Mouse (Mus musculus) adrenal gland, postnatal 36 days (tissue): ENCODE measurements at regions not wholly inside any gene's neighbourhood (a gene's known extent, or its start where the extent isn't known, plus 50 kb on each side); places are given as distances from the start of the nearest gene placed in this dataset.
A peak's percentile ranks its signal among the peaks of the same experiment; 100 is the strongest.

Source experiments
- DNase-seq, 2 experiments: peaks; one replicate each; pipeline ENCODE4 v3.0.0; 2021; ENCODE audit warnings: mixed read lengths in 1 of 2

DNA sequence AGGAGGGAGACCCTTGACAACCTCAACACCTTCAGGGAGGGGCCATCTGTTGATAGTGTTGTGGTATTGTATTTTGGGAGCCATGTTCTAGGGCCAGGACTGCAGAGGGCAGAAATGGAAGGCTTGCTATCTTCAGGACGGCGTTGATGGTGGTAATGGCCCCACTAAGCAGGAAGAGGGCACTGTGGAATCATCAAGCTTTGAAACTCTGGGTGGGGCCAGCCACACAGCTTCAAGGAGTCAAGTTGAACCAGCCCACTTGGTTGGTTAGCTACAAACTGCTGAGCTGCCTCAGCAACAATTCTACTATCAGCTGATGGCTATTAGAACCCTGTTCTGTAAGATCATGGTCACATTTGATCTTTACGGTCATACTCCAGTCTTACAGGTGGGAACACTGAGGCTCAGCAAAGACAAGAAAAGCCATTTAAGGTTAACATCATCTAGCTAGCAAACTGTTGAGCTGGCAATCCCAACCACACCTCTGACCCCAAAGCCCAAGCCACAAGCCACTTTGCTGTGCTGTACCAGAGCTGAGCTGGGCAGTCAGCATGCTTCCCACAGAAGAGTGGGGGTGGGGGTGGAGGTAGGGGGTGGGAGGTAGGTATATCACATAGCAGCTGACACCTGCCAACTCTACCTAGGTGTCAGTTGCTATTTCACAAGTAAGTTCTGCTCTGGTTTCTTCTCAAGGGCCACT is 203.9 kb downstream of the Uaca start:
- no peak for DNase-seq

DNA sequence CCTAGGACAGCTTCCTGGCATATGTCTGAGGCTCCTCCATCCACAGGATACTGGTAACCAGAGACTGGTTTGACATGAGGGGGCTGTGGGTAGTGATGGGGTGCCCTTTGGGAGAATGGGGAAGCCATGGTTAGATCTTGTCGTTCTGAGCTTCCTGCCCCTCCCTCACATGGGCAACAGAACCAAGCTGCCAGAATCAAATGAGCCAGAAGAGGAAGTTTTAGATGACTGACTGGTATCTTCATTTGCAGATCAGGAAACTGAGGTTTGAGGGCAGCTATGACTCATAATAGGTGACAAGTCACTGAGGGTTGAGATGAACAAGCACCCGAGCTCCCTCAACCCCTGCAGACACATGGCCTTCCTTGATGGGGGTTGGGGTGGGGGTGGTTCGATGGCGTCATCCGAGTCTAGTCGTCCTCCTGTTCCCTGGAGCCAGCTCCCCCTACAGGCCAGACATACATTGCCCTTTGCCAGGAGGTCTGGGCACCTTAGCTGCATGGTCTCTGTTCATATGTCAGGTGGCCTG is 204.7 kb downstream of the Uaca start:
- peak in 1 of 2 experiments; percentile 34 for DNase-seq

DNA sequence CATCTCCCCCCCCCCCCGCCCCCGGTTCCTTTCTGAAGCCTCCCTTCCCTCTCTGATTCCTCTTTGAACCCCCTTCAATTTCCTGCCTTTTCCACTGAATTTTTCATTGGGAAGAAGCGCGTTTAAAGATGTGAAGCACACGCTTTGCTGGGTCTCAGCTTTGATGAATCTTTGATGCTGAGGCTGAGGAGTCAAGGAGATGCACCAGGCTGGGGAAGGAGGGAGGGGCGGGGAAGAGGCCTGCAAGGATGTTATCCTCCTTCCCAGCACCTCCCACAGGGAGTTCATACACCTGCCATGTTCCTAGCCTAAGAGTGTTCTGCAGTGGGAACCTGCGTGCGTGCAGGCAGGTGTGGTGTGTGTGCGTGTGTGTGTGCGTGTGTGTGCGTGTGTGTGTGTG is 205.9 kb downstream of the Uaca start:
- DNase-seq, result no peak

GRCm38 (mm10) chr9:61002572-61002971 is 208.2 kb downstream of the Uaca start:
- no peak for DNase-seq

- DNase-seq, result no peak
Observed at GRCm38 (mm10) chr9:61008446-61008845, 214.1 kb downstream of the Uaca start.

DNA sequence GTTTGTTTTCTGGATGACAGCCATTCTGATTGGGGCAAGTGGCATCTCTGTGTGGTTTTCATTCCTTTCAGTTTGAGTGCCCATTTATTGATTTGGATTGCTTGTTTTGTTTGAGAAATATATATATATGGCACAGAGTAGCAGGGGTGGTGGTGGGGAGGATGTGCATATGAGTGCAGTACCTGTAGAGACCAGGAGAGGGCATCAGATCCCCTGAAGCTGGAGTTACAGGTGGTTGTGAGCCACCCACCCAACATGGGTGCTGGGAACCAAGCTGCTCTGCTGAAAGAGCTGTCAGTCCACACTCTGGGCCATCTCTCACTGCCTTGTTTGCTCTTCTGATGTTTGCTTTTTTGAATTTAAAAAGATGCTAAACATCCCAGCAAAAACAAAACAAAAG is 216.7 kb downstream of the Uaca start:
- no peak for DNase-seq

- peak; percentile 64 to 66 for DNase-seq
Observed at GRCm38 (mm10) chr9:61012771-61013540, 218.6 kb downstream of the Uaca start.

DNA sequence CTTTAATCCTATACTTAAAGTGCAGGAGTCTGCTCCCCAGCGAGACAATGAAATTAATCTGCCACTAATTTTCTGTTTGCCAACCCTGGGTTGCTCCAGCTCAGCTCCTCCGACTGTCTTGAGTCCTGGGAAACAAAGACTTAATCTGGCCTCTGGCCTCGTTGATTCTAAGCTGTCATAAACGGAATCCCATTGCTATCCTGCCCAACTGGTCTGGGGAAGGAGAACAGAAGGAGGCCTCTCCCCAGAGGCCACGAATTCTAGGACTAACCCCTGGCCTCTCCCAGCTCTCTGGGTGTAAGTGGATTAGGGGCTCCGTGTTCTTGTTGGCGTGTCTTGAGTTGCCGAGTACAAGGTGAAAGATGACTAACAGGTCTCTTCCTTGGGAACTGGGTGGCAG is 219.8 kb downstream of the Uaca start:
- DNase-seq, result no peak

DNA sequence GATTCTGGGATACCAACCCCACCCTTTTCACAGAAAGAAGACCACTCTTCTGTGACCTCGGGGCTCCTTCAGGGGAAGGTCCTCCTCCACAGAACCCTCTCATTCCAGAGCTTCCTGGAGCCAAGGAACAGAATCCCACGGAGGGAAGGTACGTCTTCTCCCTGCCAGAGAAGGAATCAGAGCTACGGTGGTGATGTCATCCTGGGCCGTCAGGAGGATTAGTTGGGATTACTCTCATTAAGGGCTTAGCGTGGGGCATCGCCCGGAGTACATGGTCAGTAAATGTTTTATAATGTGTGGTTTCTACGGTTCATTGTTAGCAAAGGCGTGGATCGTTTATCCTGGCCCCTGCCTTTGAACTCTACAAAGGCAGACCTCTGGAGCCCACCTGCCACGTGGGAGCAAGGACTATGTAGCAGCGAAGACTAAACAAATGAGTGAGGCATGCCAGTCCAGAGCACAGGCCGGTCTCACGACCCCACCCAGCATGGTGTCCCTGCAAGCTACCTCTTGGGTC is 221.1 kb downstream of the Uaca start:
- no peak for DNase-seq

DNA sequence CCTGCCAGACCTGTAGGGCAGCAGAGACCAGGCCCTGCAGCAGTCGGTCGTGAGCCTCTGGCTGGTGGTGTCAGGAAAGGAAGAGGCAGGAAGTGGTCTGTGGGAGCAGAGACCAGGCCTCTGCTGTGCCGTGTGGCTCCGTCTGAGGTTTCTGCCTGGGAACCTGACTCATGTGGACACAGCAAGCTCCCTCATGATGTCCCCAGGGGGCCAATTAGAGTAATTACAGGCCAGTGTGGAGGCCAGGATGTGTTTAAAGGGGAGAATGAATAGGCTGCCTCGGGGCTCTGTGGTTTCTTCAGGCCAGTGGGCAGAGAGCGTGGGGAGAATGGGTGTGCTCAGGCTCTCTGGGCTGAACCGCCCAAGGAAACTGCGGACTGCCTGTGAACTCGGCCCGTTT is 222.3 kb downstream of the Uaca start:
- no peak for DNase-seq

- peak in 1 of 2 experiments; percentile 38 for DNase-seq
Observed at GRCm38 (mm10) chr9:61019938-61020337, 225.6 kb downstream of the Uaca start.

- no peak for DNase-seq
Observed at GRCm38 (mm10) chr9:61021810-61022209, 227.5 kb downstream of the Uaca start.

DNA sequence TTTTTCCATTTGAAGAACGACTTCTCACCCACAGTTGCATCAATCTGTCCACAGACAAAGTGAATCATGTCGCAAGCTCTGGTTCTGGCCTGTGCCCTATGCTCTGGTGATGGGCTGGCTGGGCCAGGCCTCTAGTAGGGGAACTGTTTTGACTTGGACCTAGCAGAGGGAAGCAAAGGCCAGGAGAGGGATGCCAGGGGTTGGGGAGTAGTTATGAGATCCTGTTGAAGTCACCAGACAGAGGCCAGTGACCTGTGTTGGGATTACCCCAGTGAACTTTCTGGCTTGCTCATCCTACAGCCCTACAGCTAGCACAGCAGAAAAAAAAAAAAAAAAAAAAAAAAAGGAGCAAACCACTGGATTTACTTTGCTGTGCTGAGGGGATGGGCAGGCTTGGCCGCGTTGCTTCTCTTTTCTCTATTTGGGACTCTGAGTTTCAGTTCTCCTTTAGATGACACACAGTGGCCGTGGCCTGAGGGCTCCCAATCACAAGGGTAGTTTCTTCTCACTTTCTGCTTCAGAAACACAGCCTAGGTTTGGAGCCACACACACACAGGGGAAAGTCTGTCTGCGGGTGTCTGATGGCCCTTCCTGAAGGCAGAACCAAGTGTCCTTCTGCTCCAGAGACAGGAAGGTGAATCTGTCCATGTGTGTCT is 228.2 kb downstream of the Uaca start:
- DNase-seq, result peak; percentile 23 to 46

DNA sequence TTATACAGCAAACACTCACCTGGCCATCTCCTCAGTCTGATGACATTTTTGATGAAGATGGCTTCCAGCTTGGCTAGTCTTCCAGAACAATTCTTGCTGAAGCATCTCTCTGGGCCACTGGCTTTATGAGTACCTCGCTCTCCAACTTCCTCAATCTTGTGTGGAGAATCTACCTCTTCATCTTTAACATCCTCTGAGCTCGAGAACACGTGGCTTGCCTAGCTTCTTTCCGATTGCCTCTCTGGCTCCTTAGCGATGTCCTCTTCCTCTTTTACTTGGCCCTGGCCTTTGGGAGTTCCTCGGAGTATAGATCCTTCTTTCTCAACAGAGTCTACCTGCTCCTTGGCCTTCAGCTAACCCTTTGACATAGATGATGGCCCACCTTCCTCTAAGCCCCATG is 231.0 kb downstream of the Uaca start:
- no peak for DNase-seq

DNA sequence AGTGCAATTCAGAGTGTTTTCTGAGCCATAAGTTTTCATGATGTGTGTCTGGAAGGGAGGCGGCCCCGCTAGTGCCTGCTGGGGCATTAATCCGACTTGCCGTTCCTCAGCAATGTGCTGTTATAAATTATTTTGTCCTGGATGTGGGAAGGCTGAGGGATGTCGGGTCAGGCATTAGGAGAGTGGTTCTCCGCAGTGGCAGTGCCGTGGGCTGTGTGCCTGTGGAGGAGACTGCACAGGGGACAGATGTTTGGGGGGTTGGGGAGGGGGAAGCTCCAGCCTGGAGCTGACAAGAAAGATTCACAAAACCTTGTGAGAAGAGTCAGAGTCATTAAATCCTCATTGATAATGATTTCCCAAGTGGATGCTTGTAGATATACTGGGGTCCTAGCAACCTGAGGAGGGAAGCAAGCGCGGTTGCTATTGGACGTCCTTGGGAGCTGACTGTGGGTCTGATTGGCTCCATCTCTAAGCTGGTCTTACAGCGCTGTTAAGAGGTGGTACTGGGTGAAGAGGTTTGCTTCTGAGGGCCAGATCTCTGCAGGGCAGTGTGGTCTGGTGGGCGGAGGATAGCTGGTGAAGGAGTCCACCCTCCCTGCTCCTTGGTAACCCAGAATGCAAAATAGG is 234.5 kb downstream of the Uaca start:
- DNase-seq, result no peak

DNA sequence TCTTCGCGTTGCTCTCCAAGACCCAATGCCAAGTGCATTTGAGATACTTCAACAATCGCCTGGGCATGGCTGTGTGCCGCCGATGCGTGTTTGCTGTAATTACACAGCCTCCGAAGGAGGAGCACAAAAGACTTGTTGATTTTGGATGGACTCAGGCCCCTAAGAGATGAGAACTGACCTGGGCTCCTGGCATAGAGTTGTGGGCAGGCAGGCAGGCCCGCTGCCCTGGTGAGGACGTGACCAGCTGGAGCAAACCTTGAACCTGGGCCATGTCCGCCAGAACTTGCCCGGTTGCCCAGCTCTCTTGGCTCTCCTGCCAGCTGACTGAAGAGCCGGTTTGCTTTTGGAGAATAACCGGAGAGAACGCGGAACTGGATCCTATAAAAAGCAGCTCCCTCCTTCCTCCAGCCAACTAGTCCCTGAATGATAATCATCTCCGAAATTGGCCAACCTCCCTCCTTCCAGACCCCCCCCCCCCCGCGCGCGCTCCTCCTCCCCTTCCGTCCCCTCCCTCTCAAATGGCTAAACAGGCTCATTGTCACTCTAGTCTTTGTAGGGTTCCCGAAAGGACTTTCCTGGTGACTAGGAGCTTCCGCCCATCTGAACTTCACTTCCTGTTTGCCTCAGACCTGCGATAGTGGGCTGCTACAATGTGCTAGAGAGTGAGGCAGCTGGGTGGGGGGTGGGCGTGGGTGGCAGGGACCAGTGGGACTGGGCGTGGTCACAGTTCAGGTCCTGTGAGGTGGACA is 237.5 kb downstream of the Uaca start:
- DNase-seq, result peak; percentile 36 to 61

DNA sequence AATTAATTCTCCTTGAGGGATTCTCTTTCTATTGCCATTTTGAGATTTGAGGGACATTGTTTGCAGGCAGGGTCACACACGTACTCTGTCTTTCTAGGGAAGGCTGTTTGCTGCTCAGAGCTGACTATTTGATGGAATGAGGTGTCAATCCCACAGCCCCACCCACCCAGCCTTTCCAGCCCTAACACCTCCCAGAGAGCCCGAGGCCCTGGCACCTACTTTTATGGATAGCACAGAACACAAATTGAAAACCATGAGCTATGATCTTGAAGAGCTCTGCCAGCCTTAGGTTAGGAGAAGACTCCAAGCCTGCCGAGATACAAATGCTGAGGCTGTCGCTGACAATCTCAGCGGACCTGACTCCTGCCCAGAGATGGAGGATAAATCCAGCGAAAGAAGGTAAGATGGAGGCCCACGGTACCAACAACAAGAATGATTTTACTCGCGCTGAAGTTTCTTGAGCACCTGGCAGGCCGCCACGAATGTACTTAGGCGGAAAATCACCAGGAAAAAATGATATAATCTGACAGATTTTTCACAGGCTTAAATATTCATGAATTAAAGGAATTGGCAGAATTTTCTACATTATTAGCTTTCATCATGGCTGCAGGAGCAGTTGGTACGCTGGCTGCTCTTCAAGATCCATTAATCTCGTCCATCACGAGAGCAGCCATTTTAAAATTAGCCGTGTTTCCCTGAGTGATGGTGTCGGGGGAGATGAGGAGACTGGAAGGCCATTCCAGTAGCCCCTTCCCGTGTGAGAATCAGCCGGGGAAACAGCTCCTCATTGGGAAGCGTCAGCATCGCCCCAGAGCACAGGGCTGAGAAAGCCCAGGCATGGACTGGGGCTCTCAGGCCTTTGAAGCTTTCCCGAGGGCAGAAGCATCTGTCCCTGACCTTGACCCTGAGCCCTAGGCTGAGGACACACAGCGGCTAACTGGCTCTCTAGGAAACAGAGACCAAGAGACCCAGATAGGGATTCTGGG is 238.4 kb downstream of the Uaca start:
- DNase-seq, result no peak

DNA sequence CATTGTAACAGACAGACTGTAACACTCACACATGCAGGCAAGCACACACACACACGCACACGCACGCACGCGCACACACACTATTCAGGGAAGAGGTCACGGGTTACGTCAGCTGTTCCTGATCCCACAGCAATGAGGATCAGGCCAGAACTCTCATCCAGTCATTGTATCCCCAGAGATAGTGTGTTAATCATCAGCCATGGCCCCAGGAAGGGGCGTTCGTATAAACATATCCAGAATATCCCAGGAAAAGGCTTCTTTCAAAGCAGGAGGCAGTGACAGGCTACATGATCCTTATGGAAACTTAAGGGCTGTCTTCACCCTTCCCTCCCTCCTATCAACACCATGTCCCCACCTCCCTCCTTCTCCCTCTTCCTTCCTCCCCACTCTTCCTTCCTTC is 239.3 kb downstream of the Uaca start:
- no peak for DNase-seq

DNA sequence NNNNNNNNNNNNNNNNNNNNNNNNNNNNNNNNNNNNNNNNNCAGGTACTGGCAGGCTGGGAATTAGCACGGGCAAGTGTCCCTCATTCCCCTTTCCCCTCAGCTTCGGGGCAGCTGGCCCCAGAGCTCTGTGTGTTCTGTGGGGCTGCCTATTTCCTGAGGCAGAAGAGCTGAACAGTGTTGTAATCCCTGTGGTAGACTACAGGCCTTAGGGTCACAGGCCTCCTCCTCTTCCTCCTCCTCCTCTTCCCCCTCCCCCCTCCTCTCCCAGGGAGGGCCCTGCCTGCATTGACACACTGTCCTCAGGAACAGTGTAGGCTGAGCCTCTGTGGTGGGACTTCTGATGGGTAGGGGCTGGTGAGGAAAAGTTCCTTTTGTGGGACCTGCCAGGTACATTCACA is 247.7 kb downstream of the Uaca start:
- DNase-seq, result no peak

GRCm38 (mm10) chr9:61044983-61045382 is 250.6 kb downstream of the Uaca start:
- no peak for DNase-seq
